Mouse (Mus musculus): Measurements from ENCODE around the gene Mcoln3. TPM values are rescaled to one million over a fixed set of nuclear protein-coding genes. Genes with fewer than 3 reads are reported as not detected.

Gene Mcoln3
- polyA plus RNA-seq (2015; fragmentation: Illumina TruSeq; extraction: RNeasy Lipid Tissue Mini Kit (QIAGEN cat#74804); ENCODE audit: insufficient read depth, low read depth, low replicate concordance): not detected

GRCm38 (mm10) chr3:146117258-146117996 is at the start of gene Mcoln3:
TSS of gene Mcoln3 (plus strand) at chr3:146117450.

DNA sequence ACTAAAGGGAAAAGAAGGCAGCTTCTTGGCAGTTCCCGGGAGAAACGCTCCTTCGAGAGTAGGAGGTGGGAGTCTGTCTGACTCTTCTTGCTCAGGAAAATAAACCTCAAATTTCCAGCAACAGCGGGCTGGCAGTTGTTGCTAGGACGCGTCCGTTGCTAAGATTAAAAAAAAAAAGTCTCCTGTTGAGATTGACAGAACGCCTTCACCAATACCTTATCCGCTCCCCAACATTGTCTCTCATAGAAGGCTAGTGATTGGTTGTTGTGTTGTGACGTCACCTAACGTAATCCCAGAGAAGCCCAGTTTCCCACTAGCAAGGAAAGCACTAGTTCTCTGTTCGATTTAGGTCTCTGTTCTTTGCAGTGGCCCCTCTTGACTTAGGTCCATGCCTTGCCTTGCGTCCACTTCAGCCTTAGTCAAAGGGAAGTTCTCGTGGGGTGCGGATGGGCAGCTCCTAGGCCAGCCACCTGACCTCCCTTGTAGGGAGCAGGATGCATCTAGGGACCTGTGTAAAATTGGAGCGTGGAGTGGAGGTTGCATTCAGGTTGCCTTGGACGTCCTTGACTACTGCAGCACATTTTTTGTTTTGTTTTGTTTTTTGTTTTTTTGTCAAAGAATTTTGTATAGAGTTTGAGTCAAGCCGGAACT is 9.2 kb upstream of the Mcoln3 start, which contains the start of gene Wdr63:
Gene Wdr63, minus strand, starts transcription at position 210 of the 651 bp plus-strand sequence.

DNA sequence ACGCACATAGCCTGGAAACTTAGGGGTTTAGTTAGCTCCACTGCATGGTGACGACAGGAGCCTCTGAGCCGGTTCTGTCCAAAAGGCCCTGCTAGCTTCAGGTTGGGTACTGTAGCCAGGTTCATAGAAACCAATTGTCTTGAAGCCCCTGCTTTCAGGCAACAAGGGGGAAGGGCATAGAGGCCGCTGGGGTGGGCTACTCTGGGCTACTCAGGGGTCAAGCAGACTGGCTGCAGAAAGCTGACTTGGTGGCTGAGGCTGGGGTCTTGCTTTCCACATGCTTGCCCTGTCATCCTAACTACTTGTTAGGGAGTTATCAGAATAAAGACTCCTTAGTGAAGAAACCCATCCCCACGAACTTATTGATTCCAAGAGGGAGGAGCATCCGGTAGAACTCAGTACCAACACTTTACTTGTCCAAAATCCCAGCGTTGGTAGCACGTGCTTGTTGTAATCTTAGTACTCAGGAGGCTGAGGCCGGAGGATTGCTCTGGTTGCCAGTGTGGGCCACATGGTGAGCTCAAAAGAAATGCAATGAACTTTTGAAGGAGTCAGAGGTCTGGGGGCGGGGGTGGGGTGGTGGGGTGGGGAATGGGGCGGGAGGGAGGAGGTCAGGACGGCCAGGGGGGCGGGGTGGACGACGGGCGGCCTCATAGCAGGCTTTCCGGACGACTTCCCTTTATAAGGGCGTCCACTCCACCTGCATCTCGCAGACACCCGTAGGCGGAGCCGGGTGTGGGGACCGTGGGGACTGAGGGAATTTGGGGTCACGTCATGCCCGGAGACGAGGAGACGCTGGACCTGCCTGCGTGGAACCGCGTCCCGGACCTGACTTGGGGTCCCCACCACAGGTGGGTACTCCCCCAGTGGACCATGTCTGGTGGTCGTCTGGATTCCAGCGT is 32.2 kb downstream of the Mcoln3 start, which contains the start of gene Mcoln2:
Gene Mcoln2, plus strand, starts transcription at position 678 of the 902 bp plus-strand sequence.

Other genes starting within 250 kb of the Mcoln3 start
- gene Bcl10, start 194.6 kb upstream of the Mcoln3 start, polyA plus RNA-seq (2015; fragmentation: Illumina TruSeq; extraction: RNeasy Lipid Tissue Mini Kit (QIAGEN cat#74804); ENCODE audit: insufficient read depth, low read depth, low replicate concordance): 7.1 TPM
- 7.1 TPM for gene 2410004B18Rik, start 179.4 kb upstream of the Mcoln3 start, polyA plus RNA-seq (2015; fragmentation: Illumina TruSeq; extraction: RNeasy Lipid Tissue Mini Kit (QIAGEN cat#74804); ENCODE audit: insufficient read depth, low read depth, low replicate concordance)
- 0.94 TPM for gene Syde2, start 129.6 kb upstream of the Mcoln3 start, polyA plus RNA-seq (2015; fragmentation: Illumina TruSeq; extraction: RNeasy Lipid Tissue Mini Kit (QIAGEN cat#74804); ENCODE audit: insufficient read depth, low read depth, low replicate concordance)
- gene Wdr63, start 9.3 kb upstream of the Mcoln3 start, polyA plus RNA-seq (2015; fragmentation: Illumina TruSeq; extraction: RNeasy Lipid Tissue Mini Kit (QIAGEN cat#74804); ENCODE audit: insufficient read depth, low read depth, low replicate concordance): not detected
- gene Mcoln2, start 32.4 kb downstream of the Mcoln3 start, polyA plus RNA-seq (2015; fragmentation: Illumina TruSeq; extraction: RNeasy Lipid Tissue Mini Kit (QIAGEN cat#74804); ENCODE audit: insufficient read depth, low read depth, low replicate concordance): 0.31 TPM
- gene Lpar3, start 103.5 kb downstream of the Mcoln3 start, polyA plus RNA-seq (2015; fragmentation: Illumina TruSeq; extraction: RNeasy Lipid Tissue Mini Kit (QIAGEN cat#74804); ENCODE audit: insufficient read depth, low read depth, low replicate concordance): not detected

Measured in pancreas, adult 10 weeks (tissue).